Mouse (Mus musculus) neural tube, embryonic 14.5 days (tissue): ENCODE results near the gene Adamts13. TPM values are rescaled to one million over a fixed set of nuclear protein-coding genes. Genes with fewer than 3 reads are reported as not detected.

Experiments
- ATAC-seq: fragments of 200-750 bp; cut with Nextera tagmentation; 2 replicates; pipeline ENCODE4 v1.8.0; 2017; ENCODE audit warnings: low read depth, mild to moderate bottlenecking, moderate TSS enrichment, moderate library complexity
- H3K27ac ChIP-seq: fragments of 300-500 bp; sonication (generic); 2 replicates; pipeline ENCODE4 v1.5.1; 2014; ENCODE audit warnings: low read depth, mild to moderate bottlenecking, control low read depth, low read length, moderate library complexity, mixed read lengths
- H3K27me3 ChIP-seq: fragments of 300-500 bp; sonication (generic); 2 replicates; pipeline ENCODE4 v1.6.1; 2014; ENCODE audit warnings: low read length; ENCODE audit not compliant: control insufficient read depth, insufficient read depth
- H3K36me3 ChIP-seq: fragments of 300-500 bp; sonication (generic); 2 replicates; pipeline ENCODE4 v1.6.1; 2014; ENCODE audit warnings: low read length, mixed read lengths; ENCODE audit not compliant: control insufficient read depth, insufficient read depth
- H3K4me1 ChIP-seq: fragments of 300-500 bp; sonication (generic); 2 replicates; pipeline ENCODE4 v1.6.1; 2014; ENCODE audit warnings: low read length; ENCODE audit not compliant: control insufficient read depth, insufficient read depth
- H3K4me2 ChIP-seq: fragments of 300-500 bp; sonication (generic); 2 replicates; pipeline ENCODE4 v1.6.1; 2014; ENCODE audit warnings: mild to moderate bottlenecking, low read depth, low read length, control low read depth
- H3K4me3 ChIP-seq: fragments of 300-500 bp; sonication (generic); 2 replicates; pipeline ENCODE4 v1.5.1; 2014; ENCODE audit warnings: low read depth, low read length, control low read depth, mixed read lengths
- H3K9ac ChIP-seq: fragments of 300-500 bp; sonication (generic); replicated peaks from 2 replicates; pipeline ENCODE4 v1.6.1; 2014; ENCODE audit warnings: low read depth, mild to moderate bottlenecking, control low read depth, low read length, mixed read lengths
- H3K9me3 ChIP-seq: fragments of 300-500 bp; sonication (generic); 2 replicates; pipeline ENCODE4 v1.6.1; 2016; ENCODE audit warnings: low read length; ENCODE audit not compliant: control insufficient read depth
- WGBS: fragments of 180-500 bp; shearing (Covaris S2); extraction: QIAGEN DNeasy Blood & Tissue Kit; methylation state at CpG from one replicate; pipeline ENCODE4 v1.1.7; 2014; 5-methylcytosine and 5-hydroxymethylcytosine counted together
- polyA plus RNA-seq: library from polyadenylated mRNA; unstranded; fragments of >200 nt; fragmentation: Nextera tagmentation; extraction: Ambion mirVana; gene quantifications from 2 replicates; pipeline ENCODE4 v1.2.1, GENCODE M21; 2014

Gene Adamts13
- polyA plus RNA-seq, 1 experiment from 2014 or later, result not detected

GRCm38 (mm10) chr2:26943253-26943652, 30.0 kb upstream of the Adamts13 start:
- no peaks in the 10 kb centered on the region for H3K9me3 ChIP-seq
- H3K4me2 ChIP-seq, result no peak overlapping the region
- no peak for ATAC-seq
- H3K27ac ChIP-seq, result no peak overlapping the region
- no peaks in the 10 kb centered on the region for H3K4me1 ChIP-seq
- 88% methylated on average over 3 of the region's 3 CpGs for WGBS
- H3K4me3 ChIP-seq, result no peak overlapping the region
- 0 out of 2 replicates have a peak, but pooled peaks cover 4% of the 10 kb centered on the region for H3K36me3 ChIP-seq
- H3K27me3 ChIP-seq, result no peaks in the 10 kb centered on the region
- no peak overlapping the region for H3K9ac ChIP-seq

- H3K9ac ChIP-seq, result no peak overlapping the region
- WGBS, result 92% methylated on average over 2 of the region's 2 CpGs
- H3K4me3 ChIP-seq, result no peak overlapping the region
- no peaks in the 10 kb centered on the region for H3K4me1 ChIP-seq
- H3K27me3 ChIP-seq, result no peaks in the 10 kb centered on the region
- peaks cover 33% of the 10 kb centered on the region for H3K36me3 ChIP-seq
- H3K4me2 ChIP-seq, result no peak overlapping the region
- no peak for ATAC-seq
- H3K9me3 ChIP-seq, result no peaks in the 10 kb centered on the region
- H3K27ac ChIP-seq, result no peak overlapping the region
Observed at GRCm38 (mm10) chr2:26950411-26950810, 22.8 kb upstream of the Adamts13 start.

GRCm38 (mm10) chr2:26951346-26951905, 21.8 kb upstream of the Adamts13 start:
- Histone ChIP-seq H3K4me3 (no peak overlapping the region), H3K9me3 (no peaks in the 10 kb centered on the region), H3K36me3 (peaks cover 43% of the 10 kb centered on the region), H3K27ac (no peak overlapping the region), H3K27me3 (no peaks in the 10 kb centered on the region), H3K4me1 (no peaks in the 10 kb centered on the region), H3K9ac (no peak overlapping the region), H3K4me2 (no peak overlapping the region)
- 92% methylated on average over 8 of the region's 8 CpGs for WGBS
- ATAC-seq, result no peak

GRCm38 (mm10) chr2:26952193-26952592, 21.0 kb upstream of the Adamts13 start:
- Histone ChIP-seq H3K4me3 (no peak overlapping the region), H3K9me3 (no peaks in the 10 kb centered on the region), H3K27ac (no peak overlapping the region), H3K9ac (no peak overlapping the region), H3K4me2 (no peak overlapping the region), H3K27me3 (no peaks in the 10 kb centered on the region), H3K36me3 (peaks cover 47% of the 10 kb centered on the region), H3K4me1 (no peaks in the 10 kb centered on the region)
- WGBS, result 95% methylated on average over 4 of the region's 4 CpGs
- no peak for ATAC-seq

- no peak overlapping the region for H3K4me2 ChIP-seq
- no peak overlapping the region for H3K4me3 ChIP-seq
- 93% methylated on average over 8 of the region's 8 CpGs for WGBS
- no peaks in the 10 kb centered on the region for H3K27me3 ChIP-seq
- no peak for ATAC-seq
- H3K27ac ChIP-seq, result no peak overlapping the region
- H3K9me3 ChIP-seq, result no peaks in the 10 kb centered on the region
- H3K36me3 ChIP-seq, result peaks cover 53% of the 10 kb centered on the region
- no peaks in the 10 kb centered on the region for H3K4me1 ChIP-seq
- H3K9ac ChIP-seq, result no peak overlapping the region
Observed at GRCm38 (mm10) chr2:26952866-26953265, 20.4 kb upstream of the Adamts13 start.

- H3K4me2 ChIP-seq, result no peak overlapping the region
Observed at GRCm38 (mm10) chr2:26954735-26955395, 18.4 kb upstream of the Adamts13 start.

GRCm38 (mm10) chr2:26956811-26957487, 16.3 kb upstream of the Adamts13 start:
- Histone ChIP-seq H3K9me3 (no peaks in the 10 kb centered on the region), H3K4me3 (no peak overlapping the region), H3K27ac (no peak overlapping the region), H3K4me1 (peaks cover 6% of the 10 kb centered on the region; the same call in 1 of the 2 replicates), H3K9ac (no peak overlapping the region), H3K36me3 (peaks cover 61% of the 10 kb centered on the region), H3K27me3 (no peaks in the 10 kb centered on the region), H3K4me2 (no peak overlapping the region)
- ATAC-seq, result no peak
- 95% methylated on average over 12 of the region's 12 CpGs for WGBS

More at GRCm38 (mm10) chr2:26954735-26955395, 18.4 kb upstream of the Adamts13 start:
- WGBS, result 97% methylated on average over 2 of the region's 2 CpGs
- Histone ChIP-seq H3K9me3 (no peaks in the 10 kb centered on the region), H3K27me3 (no peaks in the 10 kb centered on the region), H3K4me1 (no peaks in the 10 kb centered on the region), H3K9ac (no peak overlapping the region), H3K4me3 (no peak overlapping the region), H3K36me3 (peaks cover 60% of the 10 kb centered on the region), H3K27ac (no peak overlapping the region)
- ATAC-seq, result no peak

GRCm38 (mm10) chr2:26957488-26957859, 15.7 kb upstream of the Adamts13 start:
- Histone ChIP-seq H3K27ac (no peak overlapping the region), H3K9me3 (no peaks in the 10 kb centered on the region), H3K4me2 (no peak overlapping the region), H3K27me3 (no peaks in the 10 kb centered on the region), H3K36me3 (peaks cover 59% of the 10 kb centered on the region), H3K9ac (no peak overlapping the region), H3K4me1 (peaks cover 8% of the 10 kb centered on the region; the same call in 1 of the 2 replicates), H3K4me3 (no peak overlapping the region)
- WGBS, result 89% methylated on average over 2 of the region's 2 CpGs
- no peak for ATAC-seq

GRCm38 (mm10) chr2:26960756-26961155, 12.5 kb upstream of the Adamts13 start:
- Histone ChIP-seq H3K27me3 (no peaks in the 10 kb centered on the region), H3K9me3 (no peaks in the 10 kb centered on the region), H3K27ac (no peak overlapping the region), H3K4me1 (peaks cover 18% of the 10 kb centered on the region), H3K4me3 (no peak overlapping the region), H3K36me3 (peaks cover 33% of the 10 kb centered on the region), H3K4me2 (no peak overlapping the region), H3K9ac (no peak overlapping the region)
- no peak for ATAC-seq
- 77% methylated on average over 4 of the region's 4 CpGs for WGBS
